Mouse (Mus musculus): Measurements from ENCODE around the gene Nufip2.

GRCm38 (mm10) chr11:77775701-77776400 is 89.9 kb downstream of the Nufip2 start:
- TF ChIP-seq CTCF (IDR thresholded peaks at IDR 0.05; ENCODE audit: borderline replicate concordance, control insufficient read depth, extremely low read depth, insufficient read depth, low read length, poor library complexity) (no peak), POLR2A (IDR thresholded peaks at IDR 0.05; ENCODE audit: control insufficient read depth, extremely low read depth, insufficient read depth, low read length, poor library complexity) (no peak)

All from thymus, adult 2 months (tissue).